Mouse (Mus musculus) liver, embryonic 14.5 days (tissue): ENCODE results near the gene Marcksl1. TPM values are rescaled to one million over a fixed set of nuclear protein-coding genes. Genes with fewer than 3 reads are reported as not detected.

Experiments used
- ATAC-seq: fragments of 200-750 bp; cut with Nextera tagmentation; 2 replicates; pipeline ENCODE4 v1.8.0; 2017; ENCODE audit warnings: moderate number of reproducible peaks, mild to moderate bottlenecking, moderate library complexity; ENCODE audit not compliant: insufficient read depth
- DNase-seq, 3 experiments: peaks; one replicate each; pipeline ENCODE4 v3.0.0-alpha.2; 2012 to 2013; ENCODE audit warnings: low read depth in 3 of 3, low spot score in 3 of 3
- H3K27ac ChIP-seq: fragments of 300-500 bp; sonication (generic); 2 replicates; pipeline ENCODE4 v1.5.1; 2014; ENCODE audit warnings: moderate library complexity, mild to moderate bottlenecking, control low read depth, inconsistent platforms
- H3K27me3 ChIP-seq: fragments of 300-500 bp; sonication (generic); 2 replicates; pipeline ENCODE4 v1.6.1; 2014; ENCODE audit warnings: mild to moderate bottlenecking, low read length, moderate library complexity; ENCODE audit not compliant: control insufficient read depth, insufficient read depth
- H3K36me3 ChIP-seq: fragments of 300-500 bp; sonication (generic); replicated peaks from 2 replicates; pipeline ENCODE4 v1.6.1; 2014; ENCODE audit warnings: low read depth; ENCODE audit not compliant: control insufficient read depth, insufficient read depth
- H3K4me1 ChIP-seq, 2 experiments: fragments of 200-500 bp in 1 of 2; fragments of 300-500 bp in 1 of 2; sonication (generic) in 1 of 2; replicated peaks; 2 replicates each; pipeline ENCODE4 v1.6.1; 2012 to 2014; ENCODE audit warnings: antibody characterized with exemption in 1 of 2, inconsistent platforms in 1 of 2, low read length in 1 of 2; ENCODE audit not compliant: control insufficient read depth in 2 of 2, insufficient read depth in 2 of 2
- H3K4me2 ChIP-seq: fragments of 300-500 bp; sonication (generic); 2 replicates; pipeline ENCODE4 v1.6.1; 2014; ENCODE audit warnings: low read depth, mild to moderate bottlenecking, control low read depth, moderate library complexity
- H3K4me3 ChIP-seq, 2 experiments: fragments of 200-500 bp in 1 of 2; fragments of 300-500 bp in 1 of 2; sonication (generic) in 1 of 2; 2 replicates each; pipeline ENCODE4 v1.5.1; 2012 to 2014; ENCODE audit warnings: low read depth in 2 of 2, low read length in 2 of 2, mild to moderate bottlenecking in 2 of 2, control low read depth in 1 of 2, inconsistent platforms in 1 of 2, moderate library complexity in 1 of 2; ENCODE audit not compliant: insufficient read depth in 1 of 2
- H3K9ac ChIP-seq: fragments of 300-500 bp; sonication (generic); replicated peaks from 2 replicates; pipeline ENCODE4 v1.6.1; 2014; ENCODE audit warnings: mild to moderate bottlenecking, control low read depth, moderate library complexity
- H3K9me3 ChIP-seq: fragments of 300-500 bp; sonication (generic); 2 replicates; pipeline ENCODE4 v1.6.1; 2016; ENCODE audit warnings: low read length, mixed read lengths; ENCODE audit not compliant: control insufficient read depth
- CTCF ChIP-seq: IDR thresholded peaks from 2 replicates; pipeline ENCODE4 v1.5.1; 2016; ENCODE audit warnings: antibody characterized with exemption, low read depth, control low read depth
- EP300 ChIP-seq: IDR thresholded peaks from 2 replicates; pipeline ENCODE4 v1.6.1; 2016; ENCODE audit warnings: antibody characterized with exemption, low read depth
- WGBS: fragments of 180-500 bp; shearing (Covaris S2); extraction: QIAGEN DNeasy Blood & Tissue Kit; methylation state at CpG from one replicate; pipeline ENCODE4 v1.1.7; 2014; ENCODE audit not compliant: insufficient replicate concordance; 5-methylcytosine and 5-hydroxymethylcytosine counted together
- polyA plus RNA-seq, 2 experiments: library from polyadenylated mRNA; depleted of rRNA in 1 of 2; stranded (reverse) in 1 of 2; unstranded in 1 of 2; fragments of >200 nt; fragmentation: Nextera tagmentation in 1 of 2; extraction: Ambion mirVana in 1 of 2; gene quantifications; 2 replicates each; pipeline versions ENCODE4 v1.2.1 to v1.2.3; 2012 to 2014

Gene Marcksl1
- polyA plus RNA-seq, 2 experiments = 34.8 to 38.2 TPM

DNA sequence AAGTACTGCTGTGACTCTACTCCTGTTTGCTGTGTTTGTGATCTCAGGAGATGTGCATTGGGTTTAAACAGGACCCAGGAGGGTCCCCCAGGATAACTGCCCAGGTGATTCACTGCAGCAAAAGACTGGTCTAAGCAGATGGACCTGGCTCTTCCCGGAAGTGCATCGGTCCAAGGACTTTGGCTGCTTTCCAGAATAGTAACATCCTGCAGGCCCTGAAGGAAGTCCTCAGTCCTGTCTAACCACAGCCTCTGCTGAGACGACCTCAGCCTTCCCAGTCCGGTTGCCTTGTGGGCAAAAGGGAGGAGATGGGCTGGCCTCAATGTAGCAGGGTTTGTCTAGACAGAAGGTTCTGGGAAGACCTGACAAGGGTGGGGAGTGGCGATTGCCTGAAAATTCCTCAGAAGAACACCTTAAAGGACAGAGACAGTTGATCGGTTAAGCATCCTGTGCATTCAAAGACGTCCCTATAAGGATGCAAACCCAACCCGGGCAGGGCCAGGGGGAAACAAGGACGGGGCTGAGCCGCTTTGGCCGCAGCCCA, 10.4 kb upstream of the Marcksl1 start:
- DNase-seq = no peak
- TF ChIP-seq CTCF (no peak), EP300 (no peak)
- H3K9ac ChIP-seq = no peak overlapping the region
- no peak overlapping the region for H3K4me3 ChIP-seq
- ATAC-seq = no peak
- 34% methylated on average over 11 of the region's 11 CpGs for WGBS
- H3K4me1 ChIP-seq = peaks cover 0 to 14% of the 10 kb centered on the region in 2 experiments; a peak in 3 of 4 replicates
- no peaks in the 10 kb centered on the region for H3K9me3 ChIP-seq
- H3K27me3 ChIP-seq = no peaks in the 10 kb centered on the region; the same call in 1 of the 2 replicates
- no peak overlapping the region for H3K27ac ChIP-seq
- H3K36me3 ChIP-seq = no peaks in the 10 kb centered on the region
- no peak overlapping the region for H3K4me2 ChIP-seq

DNA sequence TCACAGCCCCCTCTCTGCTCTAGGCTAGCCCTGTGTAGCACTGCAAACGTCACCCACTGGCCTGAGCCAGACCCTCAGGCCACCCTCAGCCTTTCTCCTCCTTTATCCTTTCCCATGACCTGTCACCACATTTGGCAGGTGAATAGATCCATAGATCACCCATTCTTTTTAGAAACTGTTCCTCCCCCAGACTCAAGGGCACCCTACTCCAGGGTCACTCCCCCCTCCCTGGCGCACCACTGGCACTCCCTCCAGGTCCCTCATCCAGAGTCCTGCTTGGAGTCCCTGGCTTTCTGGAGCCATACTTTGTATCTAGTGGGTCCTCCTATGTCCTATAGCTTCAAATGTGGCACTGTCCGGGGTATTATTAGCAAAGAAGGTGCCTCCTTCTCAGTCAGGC, 7.9 kb upstream of the Marcksl1 start:
- Histone ChIP-seq H3K9ac (no peak overlapping the region), H3K4me3 (no peak overlapping the region), H3K4me1 (peaks cover 0 to 6% of the 10 kb centered on the region in 2 experiments; a peak in 2 of 4 replicates), H3K4me2 (no peak overlapping the region), H3K36me3 (no peaks in the 10 kb centered on the region), H3K27ac (no peak overlapping the region), H3K9me3 (no peaks in the 10 kb centered on the region), H3K27me3 (no peaks in the 10 kb centered on the region; the same call in 1 of the 2 replicates)
- 68% methylated on average over 3 of the region's 3 CpGs for WGBS
- ATAC-seq (no peak), DNase-seq (no peak)
- TF ChIP-seq CTCF = no peak
- TF ChIP-seq EP300 = no peak

DNA sequence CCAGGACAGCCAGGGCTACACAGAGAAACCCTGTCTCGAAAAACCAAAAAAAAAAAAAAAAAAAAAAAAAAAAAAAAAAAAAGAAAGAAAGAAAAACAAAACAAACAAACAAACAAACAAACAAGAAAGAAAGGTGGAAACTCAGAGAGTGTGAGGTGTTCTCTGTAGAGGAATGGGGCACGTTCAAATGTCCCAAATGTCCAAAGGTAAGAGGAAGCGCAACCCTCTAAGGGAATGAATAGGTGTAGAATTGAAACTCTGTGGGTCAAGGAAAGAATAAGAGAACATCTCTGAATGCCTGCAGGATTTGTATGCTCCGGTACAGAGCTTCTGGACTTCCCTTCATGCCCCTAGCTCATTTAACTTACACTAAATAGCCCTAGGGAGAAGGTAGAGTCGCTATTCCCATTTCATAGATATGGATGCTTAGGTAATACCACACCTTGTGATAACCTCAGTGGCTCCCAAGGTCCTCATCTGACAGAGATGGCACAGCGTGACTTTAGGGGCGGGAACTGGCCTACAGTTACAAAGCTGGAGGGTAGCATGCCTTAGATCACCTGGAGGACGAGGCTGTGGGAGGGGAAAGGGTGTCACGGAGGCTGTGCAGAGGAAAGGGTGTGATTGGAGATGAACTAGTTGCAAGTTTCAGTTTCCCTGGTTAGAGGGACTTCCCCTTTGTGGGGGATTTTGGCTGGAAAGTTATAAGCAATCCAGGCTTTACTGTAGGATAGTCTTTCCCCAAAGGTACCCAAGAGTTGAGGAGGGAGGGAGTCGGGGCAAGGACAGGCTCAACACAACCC, 5.7 kb upstream of the Marcksl1 start:
- ATAC-seq (no peak), DNase-seq (no peak)
- Histone ChIP-seq H3K4me2 (no peak overlapping the region), H3K36me3 (no peaks in the 10 kb centered on the region), H3K9ac (no peak overlapping the region), H3K27ac (no peak overlapping the region), H3K27me3 (peaks cover 3% of the 10 kb centered on the region), H3K9me3 (no peaks in the 10 kb centered on the region), H3K4me3 (no peak overlapping the region), H3K4me1 (peaks cover 0 to 3% of the 10 kb centered on the region in 2 experiments; a peak in 1 of 4 replicates)
- 42% methylated on average over 9 of the region's 10 CpGs for WGBS
- no peak for TF ChIP-seq EP300
- TF ChIP-seq CTCF = no peak

DNA sequence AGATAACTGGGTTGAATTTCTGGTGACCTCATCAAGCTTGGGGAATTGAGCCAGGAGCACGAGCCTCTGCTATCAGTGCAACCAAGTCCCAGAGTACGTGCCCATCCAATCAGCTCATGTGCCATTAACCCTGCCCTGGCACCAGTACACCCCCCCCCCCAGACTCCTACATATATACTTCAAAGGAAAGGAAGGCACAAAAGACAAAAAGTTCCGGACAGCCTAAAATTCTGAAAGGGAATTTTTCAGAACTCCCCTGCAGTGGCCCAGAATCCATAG, 5.2 kb upstream of the Marcksl1 start:
- WGBS = 46% methylated on average over 3 of the region's 3 CpGs
- H3K9ac ChIP-seq = no peak overlapping the region
- no peak overlapping the region for H3K4me3 ChIP-seq
- ATAC-seq = no peak
- no peak for DNase-seq
- no peaks in the 10 kb centered on the region for H3K36me3 ChIP-seq
- no peaks in the 10 kb centered on the region for H3K9me3 ChIP-seq
- no peak overlapping the region for H3K4me2 ChIP-seq
- TF ChIP-seq EP300 = no peak
- TF ChIP-seq CTCF = no peak
- peaks cover 7% of the 10 kb centered on the region for H3K27me3 ChIP-seq
- H3K27ac ChIP-seq = no peak overlapping the region
- H3K4me1 ChIP-seq = 0 out of 4 replicates have a peak, but pooled peaks cover 0 to 3% of the 10 kb centered on the region in 2 experiments

DNA sequence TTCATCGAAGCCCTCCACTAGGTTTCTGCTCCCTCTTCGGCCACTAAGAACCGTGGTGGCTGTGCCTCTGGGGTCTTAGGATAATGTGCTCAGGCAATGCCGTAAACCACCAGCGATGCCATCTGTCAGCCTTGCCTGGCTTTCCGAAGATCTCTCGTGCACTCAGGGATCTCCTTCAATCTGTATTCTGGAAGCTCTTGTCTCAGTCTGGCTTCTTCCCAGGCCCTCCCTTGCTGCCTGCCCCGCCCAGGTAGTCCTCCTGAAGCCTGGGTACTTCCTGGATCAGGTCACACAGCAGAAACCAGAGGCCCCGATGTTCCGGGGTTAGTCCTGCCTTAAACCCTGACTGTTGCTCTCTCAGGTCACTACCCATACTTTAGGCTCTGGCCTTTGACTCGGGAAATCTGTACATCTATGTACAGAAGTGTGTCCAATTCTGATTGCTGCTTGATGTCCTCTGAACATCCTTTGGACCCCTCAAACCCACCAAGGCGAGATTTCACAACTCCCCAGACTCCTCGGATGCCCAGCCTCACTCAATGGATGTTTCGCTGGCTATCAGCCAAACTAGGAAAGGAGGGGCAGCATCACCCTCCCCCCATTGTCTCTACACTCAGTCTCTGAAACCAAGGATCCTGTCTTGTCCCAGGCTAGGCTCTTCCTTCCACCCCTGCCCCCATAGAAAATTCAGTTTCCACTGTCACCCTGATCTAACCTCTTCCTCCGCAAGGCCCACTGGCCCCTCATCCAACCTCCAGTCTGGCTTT, 4.4 kb upstream of the Marcksl1 start:
- Histone ChIP-seq H3K9ac (no peak overlapping the region), H3K27me3 (peaks cover 13% of the 10 kb centered on the region), H3K27ac (no peak overlapping the region), H3K4me3 (no peak overlapping the region), H3K36me3 (no peaks in the 10 kb centered on the region), H3K9me3 (no peaks in the 10 kb centered on the region), H3K4me2 (no peak overlapping the region), H3K4me1 (peaks cover 0 to 5% of the 10 kb centered on the region in 2 experiments; a peak in 1 of 4 replicates)
- 56% methylated on average over 15 of the region's 15 CpGs for WGBS
- no peak for TF ChIP-seq EP300
- TF ChIP-seq CTCF = no peak
- ATAC-seq = no peak
- DNase-seq = no peak
